Mouse (Mus musculus) liver, embryonic 14.5 days (tissue): ENCODE data around the gene Tshb. TPM values are rescaled to one million over a fixed set of nuclear protein-coding genes. Genes with fewer than 3 reads are reported as not detected.

Source experiments
- ATAC-seq: fragments of 200-750 bp; cut with Nextera tagmentation; 2 replicates; pipeline ENCODE4 v1.8.0; 2017; ENCODE audit warnings: moderate number of reproducible peaks, mild to moderate bottlenecking, moderate library complexity; ENCODE audit not compliant: insufficient read depth
- DNase-seq, 3 experiments: peaks; one replicate each; pipeline ENCODE4 v3.0.0-alpha.2; 2012 to 2013; ENCODE audit warnings: low read depth in 3 of 3, low spot score in 3 of 3
- H3K27ac ChIP-seq: fragments of 300-500 bp; sonication (generic); 2 replicates; pipeline ENCODE4 v1.5.1; 2014; ENCODE audit warnings: moderate library complexity, mild to moderate bottlenecking, control low read depth, inconsistent platforms
- H3K27me3 ChIP-seq: fragments of 300-500 bp; sonication (generic); 2 replicates; pipeline ENCODE4 v1.6.1; 2014; ENCODE audit warnings: mild to moderate bottlenecking, low read length, moderate library complexity; ENCODE audit not compliant: control insufficient read depth, insufficient read depth
- H3K36me3 ChIP-seq: fragments of 300-500 bp; sonication (generic); replicated peaks from 2 replicates; pipeline ENCODE4 v1.6.1; 2014; ENCODE audit warnings: low read depth; ENCODE audit not compliant: control insufficient read depth, insufficient read depth
- H3K4me1 ChIP-seq, 2 experiments: fragments of 200-500 bp in 1 of 2; fragments of 300-500 bp in 1 of 2; sonication (generic) in 1 of 2; replicated peaks; 2 replicates each; pipeline ENCODE4 v1.6.1; 2012 to 2014; ENCODE audit warnings: antibody characterized with exemption in 1 of 2, inconsistent platforms in 1 of 2, low read length in 1 of 2; ENCODE audit not compliant: control insufficient read depth in 2 of 2, insufficient read depth in 2 of 2
- H3K4me2 ChIP-seq: fragments of 300-500 bp; sonication (generic); 2 replicates; pipeline ENCODE4 v1.6.1; 2014; ENCODE audit warnings: low read depth, mild to moderate bottlenecking, control low read depth, moderate library complexity
- H3K4me3 ChIP-seq, 2 experiments: fragments of 200-500 bp in 1 of 2; fragments of 300-500 bp in 1 of 2; sonication (generic) in 1 of 2; 2 replicates each; pipeline ENCODE4 v1.5.1; 2012 to 2014; ENCODE audit warnings: low read depth in 2 of 2, low read length in 2 of 2, mild to moderate bottlenecking in 2 of 2, control low read depth in 1 of 2, inconsistent platforms in 1 of 2, moderate library complexity in 1 of 2; ENCODE audit not compliant: insufficient read depth in 1 of 2
- H3K9ac ChIP-seq: fragments of 300-500 bp; sonication (generic); replicated peaks from 2 replicates; pipeline ENCODE4 v1.6.1; 2014; ENCODE audit warnings: mild to moderate bottlenecking, control low read depth, moderate library complexity
- H3K9me3 ChIP-seq: fragments of 300-500 bp; sonication (generic); 2 replicates; pipeline ENCODE4 v1.6.1; 2016; ENCODE audit warnings: low read length, mixed read lengths; ENCODE audit not compliant: control insufficient read depth
- CTCF ChIP-seq: IDR thresholded peaks from 2 replicates; pipeline ENCODE4 v1.5.1; 2016; ENCODE audit warnings: antibody characterized with exemption, low read depth, control low read depth
- EP300 ChIP-seq: IDR thresholded peaks from 2 replicates; pipeline ENCODE4 v1.6.1; 2016; ENCODE audit warnings: antibody characterized with exemption, low read depth
- WGBS: fragments of 180-500 bp; shearing (Covaris S2); extraction: QIAGEN DNeasy Blood & Tissue Kit; methylation state at CpG from one replicate; pipeline ENCODE4 v1.1.7; 2014; ENCODE audit not compliant: insufficient replicate concordance; 5-methylcytosine and 5-hydroxymethylcytosine counted together
- polyA plus RNA-seq, 2 experiments: library from polyadenylated mRNA; depleted of rRNA in 1 of 2; stranded (reverse) in 1 of 2; unstranded in 1 of 2; fragments of >200 nt; fragmentation: Nextera tagmentation in 1 of 2; extraction: Ambion mirVana in 1 of 2; gene quantifications; 2 replicates each; pipeline versions ENCODE4 v1.2.1 to v1.2.3; 2012 to 2014

Gene Tshb
- polyA plus RNA-seq, 2 experiments: not detected

DNA sequence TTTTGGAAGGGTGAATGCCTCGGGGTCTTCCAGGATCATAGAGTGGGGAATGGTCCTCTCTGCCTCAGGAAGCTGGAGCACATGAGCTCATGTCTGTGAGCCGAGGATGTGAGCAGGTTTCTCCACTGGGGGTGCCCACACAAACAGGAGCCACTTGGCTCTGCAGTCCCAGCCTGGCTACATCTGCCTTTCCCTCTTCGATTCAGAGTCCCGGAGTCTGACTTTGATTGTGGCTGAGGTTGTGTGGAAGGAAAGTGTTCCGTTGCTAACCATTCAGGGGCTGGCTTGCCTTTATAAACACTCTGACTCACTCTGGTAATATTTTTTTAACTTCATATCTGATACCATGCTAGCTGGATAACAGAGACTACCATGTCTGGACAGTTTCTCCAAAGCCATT is 30.1 kb downstream of the Tshb start:
- no peak for DNase-seq
- Histone ChIP-seq H3K4me1 (peaks cover 0 to 1% of the 10 kb centered on the region in 2 experiments; a peak in 1 of 4 replicates), H3K36me3 (no peaks in the 10 kb centered on the region), H3K9me3 (no peaks in the 10 kb centered on the region), H3K4me2 (no peak overlapping the region), H3K27me3 (no peaks in the 10 kb centered on the region), H3K9ac (no peak overlapping the region), H3K27ac (no peak overlapping the region), H3K4me3 (no peak overlapping the region)
- 53% methylated on average over 5 of the region's 5 CpGs for WGBS
- ATAC-seq: no peak
- no peak for TF ChIP-seq CTCF
- no peak for TF ChIP-seq EP300

DNA sequence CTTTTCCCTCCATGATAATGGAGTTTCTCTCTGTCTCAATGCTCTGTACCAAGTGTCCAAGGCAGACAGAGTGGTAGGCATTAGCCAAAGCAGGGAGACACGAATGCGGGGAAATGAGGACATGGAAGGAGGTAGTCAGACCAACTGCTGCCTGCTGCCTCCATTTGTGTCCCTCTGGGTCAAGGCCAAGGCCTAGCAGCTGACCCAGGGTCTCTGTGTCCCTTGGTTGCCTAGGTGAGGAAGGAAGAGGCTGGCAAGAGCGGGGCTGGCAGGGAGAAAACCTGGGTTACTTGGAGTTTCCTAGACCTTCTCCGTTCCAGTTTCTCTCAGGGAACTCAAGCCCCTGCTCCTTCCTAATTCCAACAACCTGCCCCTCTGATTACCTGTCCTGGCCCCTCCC is 30.5 kb downstream of the Tshb start:
- Histone ChIP-seq H3K36me3 (no peaks in the 10 kb centered on the region), H3K9me3 (no peaks in the 10 kb centered on the region), H3K27ac (no peak overlapping the region), H3K9ac (no peak overlapping the region), H3K4me3 (no peak overlapping the region), H3K4me2 (no peak overlapping the region), H3K4me1 (peaks cover 0 to 1% of the 10 kb centered on the region in 2 experiments; a peak in 1 of 4 replicates), H3K27me3 (no peaks in the 10 kb centered on the region)
- TF ChIP-seq CTCF (no peak), EP300 (no peak)
- 59% methylated on average over 4 of the region's 4 CpGs for WGBS
- DNase-seq (no peak), ATAC-seq (no peak)

DNA sequence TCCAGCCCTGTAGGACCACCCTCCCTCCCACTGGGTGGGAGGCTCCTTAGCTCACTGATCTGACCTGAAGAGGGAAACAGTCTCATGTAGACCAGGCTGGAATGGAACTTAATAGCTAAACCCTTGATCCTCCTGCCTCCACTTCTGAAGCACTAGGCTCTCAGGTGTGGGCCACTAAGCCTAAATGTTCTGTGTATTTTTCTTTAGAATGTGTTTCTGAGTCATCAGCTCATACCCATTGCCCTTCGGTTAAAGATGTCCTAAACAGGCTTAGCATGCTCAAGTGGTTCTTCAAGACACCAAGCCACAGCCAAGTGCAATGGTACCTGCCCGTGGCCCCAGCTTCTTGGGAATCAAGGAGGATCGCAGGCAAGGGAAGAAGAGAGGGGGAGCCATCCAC is 31.0 kb downstream of the Tshb start:
- Histone ChIP-seq H3K9me3 (no peaks in the 10 kb centered on the region), H3K27me3 (no peaks in the 10 kb centered on the region), H3K27ac (no peak overlapping the region), H3K4me2 (no peak overlapping the region), H3K36me3 (no peaks in the 10 kb centered on the region), H3K4me3 (no peak overlapping the region), H3K4me1 (peaks cover 0 to 1% of the 10 kb centered on the region in 2 experiments; a peak in 1 of 4 replicates), H3K9ac (no peak overlapping the region)
- 60% methylated on average over 3 of the region's 3 CpGs for WGBS
- DNase-seq: no peak
- TF ChIP-seq EP300: no peak
- no peak for ATAC-seq

DNA sequence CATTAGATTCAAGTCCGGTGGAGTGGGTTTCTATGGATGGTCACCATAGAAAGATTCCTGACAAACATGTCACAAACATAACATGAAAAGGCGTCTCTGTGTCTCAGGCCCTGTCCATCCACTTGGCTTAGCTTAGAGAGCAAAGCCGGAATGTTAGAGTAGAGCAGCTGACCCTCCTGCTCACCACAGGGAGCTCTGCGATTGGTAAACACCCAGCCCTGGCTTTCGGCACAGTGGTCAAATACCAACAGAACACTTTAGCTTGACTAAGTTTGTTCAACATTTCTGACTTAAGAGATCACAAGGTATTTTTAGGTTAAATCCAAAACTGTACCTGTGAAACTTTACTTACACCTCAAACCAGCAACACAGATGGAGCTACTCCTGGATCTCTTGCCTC is 31.4 kb downstream of the Tshb start:
- Histone ChIP-seq H3K9ac (no peak overlapping the region), H3K27ac (no peak overlapping the region), H3K36me3 (no peaks in the 10 kb centered on the region), H3K4me1 (peaks cover 0 to 1% of the 10 kb centered on the region in 2 experiments; a peak in 1 of 4 replicates), H3K27me3 (no peaks in the 10 kb centered on the region), H3K4me3 (no peak overlapping the region), H3K9me3 (no peaks in the 10 kb centered on the region), H3K4me2 (no peak overlapping the region)
- 67% methylated on average over 5 of the region's 5 CpGs for WGBS
- TF ChIP-seq EP300 (no peak), CTCF (no peak)
- ATAC-seq: no peak
- DNase-seq: no peak

DNA sequence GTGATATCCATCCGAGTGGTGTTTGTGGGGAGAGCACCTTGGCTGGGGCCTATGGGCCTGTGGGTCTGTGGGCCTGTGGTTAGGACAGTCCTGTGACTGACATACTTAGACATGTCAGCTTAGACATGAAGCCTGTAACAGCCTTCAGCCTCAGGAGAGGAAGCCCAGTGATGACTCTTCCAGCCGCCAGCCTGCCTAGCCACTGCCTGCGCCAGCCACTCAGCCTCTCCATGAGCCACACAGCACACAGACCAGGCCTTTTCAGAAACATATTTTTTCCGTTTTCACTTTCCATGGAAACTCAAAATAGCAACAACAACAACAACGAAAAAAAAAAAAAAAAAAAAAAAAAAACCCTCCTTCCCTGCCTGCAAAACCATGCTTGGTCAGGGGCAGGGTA is 33.8 kb downstream of the Tshb start:
- no peaks in the 10 kb centered on the region for H3K27me3 ChIP-seq
- 54% methylated on average over 5 of the region's 5 CpGs for WGBS
- H3K27ac ChIP-seq: no peak overlapping the region
- H3K4me2 ChIP-seq: no peak overlapping the region
- ATAC-seq (no peak), DNase-seq (no peak)
- no peak for TF ChIP-seq CTCF
- no peak for TF ChIP-seq EP300
- no peaks in the 10 kb centered on the region for H3K9me3 ChIP-seq
- H3K36me3 ChIP-seq: no peaks in the 10 kb centered on the region
- no peak overlapping the region for H3K4me3 ChIP-seq
- 0 out of 4 replicates have a peak, but pooled peaks cover 0 to 4% of the 10 kb centered on the region in 2 experiments for H3K4me1 ChIP-seq
- no peak overlapping the region for H3K9ac ChIP-seq
